Mouse (Mus musculus) brain, embryonic 14.5 days (tissue): ENCODE measurements at regions not wholly inside any gene's neighbourhood (a gene's known extent, or its start where the extent isn't known, plus 50 kb on each side); places are given as distances from the start of the nearest gene placed in this dataset.

Experiments
- CTCF ChIP-seq: fragments of 200-500 bp; IDR thresholded peaks from 2 replicates; pipeline ENCODE4 v1.5.1; 2012; ENCODE audit warnings: inconsistent platforms, mild to moderate bottlenecking, moderate library complexity, borderline replicate concordance; ENCODE audit not compliant: insufficient read depth, insufficient read length; ENCODE audit errors: extremely low read depth
- POLR2A ChIP-seq: fragments of 200-500 bp; IDR thresholded peaks from 2 replicates; pipeline ENCODE4 v1.6.1; 2012; ENCODE audit warnings: mild to moderate bottlenecking, inconsistent platforms, borderline replicate concordance; ENCODE audit not compliant: poor library complexity, insufficient read depth, insufficient read length, severe bottlenecking; ENCODE audit errors: extremely low read depth

- TF ChIP-seq POLR2A (no peak), CTCF (no peak)
Observed at GRCm38 (mm10) chr3:128206483-128206882, 310.4 kb upstream of the Fam241a start.
